Mouse (Mus musculus) CH12.LX (cell line): ENCODE measurements around the gene Tmprss2.
"Not testable (repeated sequence)": the region's sequence is repeated elsewhere in the genome, so short reads cannot be mapped to it uniquely, and the experiment has no call there.

ENCODE experiments used
- CHD2 ChIP-seq: IDR thresholded peaks from 2 replicates; pipeline ENCODE4 v1.6.1; 2011; ENCODE audit warnings: low read length, improper control_type of control experiment
- CTCF ChIP-seq, 2 experiments: IDR thresholded peaks in 1 of 2; conservative IDR thresholded peaks in 1 of 2; 2 replicates each; pipeline ENCODE4 v1.5.1; 2011 to 2012; ENCODE audit warnings: low read depth in 2 of 2, low read length in 2 of 2, improper control_type of control experiment in 1 of 2, inconsistent platforms in 1 of 2, mild to moderate bottlenecking in 1 of 2, moderate library complexity in 1 of 2
- ELF1 ChIP-seq: IDR thresholded peaks from 2 replicates; pipeline ENCODE4 v1.6.1; 2014; ENCODE audit warnings: low read depth, mild to moderate bottlenecking, inconsistent platforms, low read length, improper control_type of control experiment
- EP300 ChIP-seq: IDR thresholded peaks from 2 replicates; pipeline ENCODE4 v1.6.1; 2011; ENCODE audit warnings: low read length, improper control_type of control experiment
- ETS1 ChIP-seq: conservative IDR thresholded peaks from 2 replicates; pipeline ENCODE4 v1.6.1; 2012; ENCODE audit warnings: low read depth, mild to moderate bottlenecking, inconsistent platforms, low read length, improper control_type of control experiment, moderate library complexity
- JUND ChIP-seq: conservative IDR thresholded peaks from 2 replicates; pipeline ENCODE4 v1.6.1; 2011; ENCODE audit warnings: low read depth, low read length, improper control_type of control experiment
- NELFE ChIP-seq: IDR thresholded peaks from 2 replicates; pipeline ENCODE4 v1.6.1; 2011; ENCODE audit warnings: low read depth, low read length, improper control_type of control experiment
- POLR2A ChIP-seq: IDR thresholded peaks from 2 replicates; pipeline ENCODE4 v1.6.1; 2011; ENCODE audit warnings: low read depth, mild to moderate bottlenecking, improper control_type of control experiment, low read length
- POLR2AphosphoS2 ChIP-seq: IDR thresholded peaks from 2 replicates; pipeline ENCODE4 v1.6.1; 2011; ENCODE audit warnings: low read depth, low read length, improper control_type of control experiment
- TBP ChIP-seq: conservative IDR thresholded peaks from 2 replicates; pipeline ENCODE4 v1.6.1; 2011; ENCODE audit warnings: low read depth, low read length, improper control_type of control experiment
- TCF12 ChIP-seq: IDR thresholded peaks from 2 replicates; pipeline ENCODE4 v1.6.1; 2014; ENCODE audit warnings: low read depth, mild to moderate bottlenecking, inconsistent platforms, low read length, improper control_type of control experiment
- USF1 ChIP-seq: IDR thresholded peaks from 2 replicates; pipeline ENCODE4 v1.6.1; 2014; ENCODE audit warnings: low read depth, mild to moderate bottlenecking, inconsistent platforms, low read length, improper control_type of control experiment
- ZC3H11A ChIP-seq: IDR thresholded peaks from 2 replicates; pipeline ENCODE4 v1.6.1; 2012; ENCODE audit warnings: low read depth, mild to moderate bottlenecking, inconsistent platforms, low read length, improper control_type of control experiment
- ZKSCAN1 ChIP-seq: IDR thresholded peaks from 2 replicates; pipeline ENCODE4 v1.6.1; 2012; ENCODE audit warnings: low read depth, inconsistent platforms, low read length, improper control_type of control experiment, borderline replicate concordance

GRCm38 (mm10) chr16:97582876-97583275 lies 28.1 kb downstream of the Tmprss2 start:
- TF ChIP-seq CTCF (conservative IDR thresholded peaks at IDR 0.05 in 1 of 2, IDR thresholded peaks at IDR 0.05 in 1 of 2; ENCODE audit: low read depth in 2 of 2, low read length in 2 of 2); USF1; TBP; JUND; ETS1; TCF12; POLR2A; CHD2; ZC3H11A; POLR2AphosphoS2; EP300; ZKSCAN1; NELFE; ELF1: not testable (repeated sequence)
